Mouse (Mus musculus): Measurements from ENCODE around the gene Mdn1. TPM values are rescaled to one million over a fixed set of nuclear protein-coding genes. Genes with fewer than 3 reads are reported as not detected.

The Mdn1 gene
- total RNA-seq, 2 experiments from 2014 or later, result 21.5 to 42.9 TPM

DNA sequence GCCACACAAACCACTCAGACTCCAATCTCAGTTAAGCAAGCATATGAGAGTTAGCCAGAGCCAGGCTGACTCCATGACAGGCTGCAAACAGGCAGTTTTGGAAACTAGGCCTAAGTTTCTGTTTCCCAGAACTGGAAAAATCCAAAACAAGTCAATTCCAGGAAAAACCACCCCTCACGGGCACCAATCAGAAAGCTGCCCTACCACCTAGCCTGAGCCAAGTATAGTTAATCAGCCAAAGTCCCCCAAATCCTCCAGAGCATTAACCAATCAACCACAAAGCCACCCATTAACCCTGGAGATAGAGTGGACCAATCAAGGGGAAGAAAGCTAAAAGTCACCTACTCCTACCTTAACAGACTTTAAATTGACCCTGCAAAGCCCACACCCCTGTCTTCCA lies 130.2 kb downstream of the Mdn1 start:
- no peak for DNase-seq

DNA sequence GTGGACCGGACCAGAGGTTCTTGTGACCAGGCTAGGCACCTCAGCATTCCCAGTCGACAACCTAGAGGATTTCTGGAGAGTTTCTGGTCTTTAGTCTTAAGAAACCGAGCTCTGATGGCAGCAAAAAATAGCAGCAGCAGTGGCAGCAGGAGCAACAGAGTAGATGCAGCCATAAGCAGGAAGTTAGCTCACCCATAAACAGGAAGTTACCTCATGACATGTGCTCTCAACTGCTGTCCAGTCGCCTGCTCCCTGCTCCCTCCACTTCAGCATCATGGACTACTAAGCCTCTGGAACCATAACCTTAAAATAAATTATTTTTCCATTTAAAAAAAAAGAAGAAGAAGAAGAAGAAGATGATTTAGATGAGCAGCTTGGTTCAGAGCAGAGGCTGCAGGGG lies 132.1 kb downstream of the Mdn1 start:
- DNase-seq, result no peak

DNA sequence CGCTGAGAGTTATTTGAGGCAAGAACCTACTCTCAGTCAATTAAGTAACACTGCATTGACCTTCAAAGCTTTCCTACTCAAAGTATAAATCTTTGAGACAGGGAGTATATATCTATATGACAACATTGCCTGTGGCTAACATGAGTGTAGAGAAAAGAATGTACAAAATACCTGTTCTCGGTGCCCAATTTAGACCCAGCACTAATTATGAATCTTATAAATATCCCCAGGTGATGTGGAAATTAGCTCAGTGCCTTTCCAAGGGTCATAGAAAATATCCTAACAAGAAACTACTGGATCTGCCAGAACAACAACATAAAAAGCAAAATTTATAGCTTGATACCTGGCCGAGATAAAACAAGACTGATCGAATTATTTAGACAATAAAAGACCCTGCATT lies 142.1 kb downstream of the Mdn1 start:
- DNase-seq, result no peak

DNA sequence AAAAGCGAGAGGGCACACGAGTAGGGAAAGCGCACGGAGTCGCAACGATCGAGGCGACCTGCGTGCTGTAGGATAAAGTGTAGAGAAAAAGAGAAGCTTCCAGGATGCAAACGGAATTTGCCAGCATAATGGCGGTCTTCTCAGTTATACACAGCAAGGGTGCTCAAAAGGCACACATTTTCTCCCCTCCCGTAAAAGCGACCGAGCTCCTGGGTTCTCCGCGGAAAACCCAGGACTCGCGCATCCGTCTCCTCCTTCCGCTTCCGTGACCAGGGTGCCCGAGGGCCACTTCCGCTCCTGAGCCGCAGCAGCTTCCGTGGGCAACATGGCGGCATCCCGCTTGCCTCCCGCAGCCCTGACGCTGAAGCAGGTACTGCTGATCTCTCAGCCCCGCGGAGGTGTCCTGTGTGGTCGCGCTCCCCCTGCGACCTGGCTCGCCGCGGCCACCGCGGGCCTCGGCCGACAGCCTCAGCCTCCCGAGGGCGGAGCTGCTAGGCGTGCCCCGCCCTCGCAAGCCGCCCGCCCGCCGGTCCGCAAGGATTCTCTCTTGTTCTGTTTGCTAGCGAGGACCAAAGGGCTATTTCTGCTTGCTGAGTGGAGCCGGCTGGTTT lies 143.2 kb downstream of the Mdn1 start, which contains the start of gene Lyrm2:
Lyrm2 (plus strand) TSS at position 288 of the 611 bp plus-strand sequence.
- DNase-seq, result peak; percentile 85 to 88

DNA sequence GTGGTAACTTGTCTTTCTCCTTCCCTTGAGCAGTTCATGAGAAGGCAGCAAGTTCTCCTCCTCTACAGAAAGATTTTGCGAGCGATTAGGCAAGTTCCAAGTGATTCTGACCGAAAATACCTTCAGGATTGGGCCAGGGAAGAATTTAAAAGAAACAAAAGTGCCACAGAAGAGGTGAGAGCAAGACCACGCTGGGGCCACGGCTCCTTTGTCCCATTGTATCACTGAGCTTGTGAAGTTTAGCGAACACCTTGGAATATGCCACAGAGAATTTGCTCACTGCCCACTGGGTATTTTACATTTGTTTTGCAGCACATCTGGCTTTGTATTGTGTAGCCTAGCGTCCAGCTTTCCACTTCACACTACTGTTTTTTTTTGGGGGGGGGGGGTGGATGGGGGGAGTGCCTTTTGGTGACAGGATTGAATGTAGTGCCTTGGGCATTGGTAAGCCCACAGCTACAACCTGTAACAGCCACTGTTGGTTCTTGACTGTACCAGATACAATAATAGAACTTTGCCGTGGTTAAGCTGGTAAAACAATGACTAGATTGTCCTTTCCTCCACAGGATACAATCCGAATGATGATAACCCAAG lies 143.8 kb downstream of the Mdn1 start:
- peak; percentile 2 to 6 for DNase-seq

DNA sequence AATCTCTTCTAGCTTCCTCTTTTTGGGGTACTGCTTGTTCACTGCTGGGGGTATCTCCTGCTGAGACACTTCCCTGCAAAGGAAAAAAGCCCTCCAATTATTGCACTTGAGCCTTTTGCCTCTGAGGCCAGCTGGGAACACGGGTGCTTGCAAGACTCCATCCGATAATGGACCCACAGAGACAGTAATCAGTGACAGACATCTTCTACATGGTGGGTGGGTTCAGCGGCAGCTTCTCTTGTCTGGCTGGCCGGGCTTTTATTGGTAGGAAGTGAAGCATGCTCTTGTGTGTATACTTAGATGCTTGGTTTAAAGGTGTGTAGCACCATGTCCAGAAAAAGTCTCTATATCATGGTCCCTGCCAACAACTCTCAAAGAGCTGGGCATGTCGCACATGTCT lies 160.6 kb downstream of the Mdn1 start:
- DNase-seq, result no peak

DNA sequence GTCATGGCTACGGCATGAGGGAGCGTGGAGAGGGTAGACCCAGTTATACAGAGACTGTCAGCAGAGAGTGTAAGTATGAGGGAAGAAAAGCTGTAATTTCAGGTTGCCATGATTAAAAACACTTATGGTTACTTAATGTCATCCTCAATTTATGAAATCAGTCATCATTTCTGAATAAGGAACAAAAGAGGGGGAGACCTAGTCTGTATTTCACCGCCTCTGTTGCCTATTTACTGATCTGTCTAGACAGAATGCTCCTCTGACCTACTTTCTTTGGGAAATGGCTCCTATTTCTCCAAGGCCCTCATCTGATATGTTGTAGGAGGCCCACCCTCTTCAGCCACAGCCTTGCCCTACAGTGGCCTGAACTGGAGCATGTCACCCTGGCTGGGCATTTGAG lies 163.8 kb downstream of the Mdn1 start:
- no peak for DNase-seq

DNA sequence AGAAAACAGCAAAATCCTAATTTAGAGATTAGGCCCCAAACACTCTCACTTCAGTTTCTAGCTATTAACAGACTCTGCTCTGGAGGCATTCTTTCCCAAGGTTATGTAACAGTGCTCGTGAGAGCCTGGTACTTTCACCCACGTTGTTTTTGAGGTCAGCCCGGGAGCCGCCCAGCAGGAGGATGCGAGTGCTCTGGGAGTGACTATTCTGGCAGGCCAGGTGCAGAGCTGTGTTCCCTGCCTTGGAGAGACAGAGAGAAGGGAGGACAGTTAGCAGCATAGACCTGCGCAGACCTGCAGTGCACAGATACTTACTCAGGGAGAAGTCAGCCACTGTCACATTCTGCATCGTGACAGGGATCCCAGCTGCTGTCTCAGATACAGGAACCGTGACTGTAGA lies 167.3 kb downstream of the Mdn1 start:
- DNase-seq, result no peak

Other genes with a start within 250 kb of the Mdn1 start
- gene Gja10, start 54.4 kb upstream of the Mdn1 start, total RNA-seq (2021), result not detected
- 1 to 10 TPM; 8.0 to 8.6 TPM for gene Casp8ap2, start 41.7 kb upstream of the Mdn1 start, total RNA-seq (2021)
- gene Lyrm2, start 143.1 kb downstream of the Mdn1 start, total RNA-seq (2021), result 10 to 100 TPM; 36.0 to 60.4 TPM